Mouse (Mus musculus) gastrocnemius, postnatal 4 days (tissue): ENCODE data around the gene Usp11. TPM values are rescaled to one million over a fixed set of nuclear protein-coding genes. Genes with fewer than 3 reads are reported as not detected.

Experiments used
- total RNA-seq, 2 experiments: library from RNA; stranded (reverse); gene quantifications; 2 replicates each; pipeline ENCODE4 v1.2.3; 2021

The Usp11 gene
- total RNA-seq, 2 experiments from 2014 or later = 19.6 to 23.3 TPM

Other genes with a start within 250 kb of the Usp11 start
- 1 to 10 TPM in 1 of 2 experiments, under 1 TPM in 1; 0.17 to 1.2 TPM for gene Rgn, start 154.1 kb upstream of the Usp11 start, total RNA-seq
- 10 to 100 TPM; 26.7 to 27.0 TPM for gene Rbm10, start 86.4 kb upstream of the Usp11 start, total RNA-seq
- 100 to 1,000 TPM; 268 TPM for gene Ndufb11, start 86.3 kb upstream of the Usp11 start, total RNA-seq
- 100 to 1,000 TPM; 200 to 208 TPM for gene Uba1, start 45.6 kb upstream of the Usp11 start, total RNA-seq
- 100 to 1,000 TPM; 144 to 145 TPM for gene Cdk16, start 16.0 kb upstream of the Usp11 start, total RNA-seq
- 10 to 100 TPM; 86.6 to 92.4 TPM for gene Araf, start 93.9 kb downstream of the Usp11 start, total RNA-seq
- 10 to 100 TPM in 1 of 2 experiments, 1 to 10 TPM in 1; 8.4 to 13.7 TPM for gene Timp1, start 166.3 kb downstream of the Usp11 start, total RNA-seq
- under 1 TPM; 0.13 to 0.29 TPM for gene Syn1, start 217.1 kb downstream of the Usp11 start, total RNA-seq
- 10 to 100 TPM; 10.3 to 10.5 TPM for gene Cfp, start 227.6 kb downstream of the Usp11 start, total RNA-seq
- gene Elk1, start 246.7 kb downstream of the Usp11 start, total RNA-seq = 10 to 100 TPM; 12.2 to 12.7 TPM